Comparison of ENCODE assay signal across 26 mouse cellular contexts in genomic region chr1:159334157-159334556, GRCm38 (mm10).
A peak's percentile ranks its signal among the peaks of the same experiment; 100 is the strongest.
DNase-seq lines count a peak whose midpoint lies in the region; ATAC-seq lines count a peak whose summit lies in the region.
"Had no signal": no experiment of that assay in that cellular context is flagged by ENCODE, and none has a peak within 500 bp of the region (broad histone marks: within the 10 kb centered on the region; RNA-seq: fewer than 3 reads in every experiment).

No protein-coding gene starts in this region.

- H3K9me3 ChIP-seq in midbrain, embryonic 11.5 days (ENCODE audit: control insufficient read depth, low read length): no peaks in the 10 kb centered on the region
- no peaks in the 10 kb centered on the region for H3K9me3 ChIP-seq in midbrain, embryonic 15.5 days
- no peaks in the 10 kb centered on the region for H3K9me3 ChIP-seq in kidney, embryonic 14.5 days (ENCODE audit: control insufficient read depth, low read length)
- H3K9me3 ChIP-seq: embryonic facial prominence, embryonic 15.5 days; forebrain, embryonic 10.5 days; G1E; heart, embryonic 10.5 days; hindbrain, embryonic 12.5 days had no signal

- H3K27ac ChIP-seq in midbrain, embryonic 11.5 days (ENCODE audit: low read depth, low read length): no peak overlapping the region
- H3K27ac ChIP-seq in midbrain, embryonic 15.5 days: no peak overlapping the region
- H3K27ac ChIP-seq in kidney, embryonic 14.5 days (ENCODE audit: low read depth, low read length): no peak overlapping the region
- H3K27ac ChIP-seq: embryonic facial prominence, embryonic 15.5 days; forebrain, embryonic 10.5 days; gastrocnemius, adult 2 months; heart, embryonic 10.5 days; hindbrain, embryonic 12.5 days; hindbrain, postnatal 0 days had no signal

- H3K36me3 ChIP-seq in midbrain, embryonic 11.5 days (ENCODE audit: control insufficient read depth, insufficient read depth, low read length): peaks cover 4% of the 10 kb centered on the region; the same call in 1 of the 2 replicates
- H3K36me3 ChIP-seq in midbrain, embryonic 15.5 days (replicated peaks): peaks cover 6% of the 10 kb centered on the region; the same call in 1 of the 2 replicates
- peaks cover 24% of the 10 kb centered on the region for H3K36me3 ChIP-seq in kidney, embryonic 14.5 days (ENCODE audit: control insufficient read depth, insufficient read depth, low read length)

- H3K9ac ChIP-seq in midbrain, embryonic 11.5 days (ENCODE audit: low read length): no peak overlapping the region
- H3K9ac ChIP-seq in midbrain, embryonic 15.5 days: no peak overlapping the region
- H3K9ac ChIP-seq in kidney, embryonic 14.5 days (ENCODE audit: low read depth, low read length): no peak overlapping the region
- H3K9ac ChIP-seq: embryonic facial prominence, embryonic 15.5 days; hindbrain, embryonic 12.5 days had no signal

- no peaks in the 10 kb centered on the region for H3K27me3 ChIP-seq in midbrain, embryonic 11.5 days (ENCODE audit: control insufficient read depth, insufficient read depth, low read length)
- H3K27me3 ChIP-seq in midbrain, embryonic 15.5 days (replicated peaks): no peaks in the 10 kb centered on the region
- H3K27me3 ChIP-seq in kidney, embryonic 14.5 days (ENCODE audit: control insufficient read depth, insufficient read depth, low read length): no peaks in the 10 kb centered on the region
- H3K27me3 ChIP-seq: embryonic facial prominence, embryonic 15.5 days; hindbrain, embryonic 12.5 days; Patski had no signal

- ATAC-seq in midbrain, embryonic 11.5 days (ENCODE audit: low FRiP score): no peak
- ATAC-seq in midbrain, embryonic 15.5 days (replicated peaks): no peak
- peak; percentile 77 for ATAC-seq in megakaryocyte progenitor cell, adult 5-6 weeks (replicated peaks; ENCODE audit: poor library complexity)
- ATAC-seq in kidney, embryonic 14.5 days (ENCODE audit: low FRiP score, low TSS enrichment): no peak
- ATAC-seq: activated CD4-positive, CD25-positive, alpha-beta regulatory T cell, adult 4 months; forebrain, embryonic 14.5 days; hindbrain, postnatal 0 days; Patski had no signal

- H3K4me1 ChIP-seq in midbrain, embryonic 11.5 days (ENCODE audit: control insufficient read depth, insufficient read depth, low read length): no peaks in the 10 kb centered on the region
- no peaks in the 10 kb centered on the region for H3K4me1 ChIP-seq in midbrain, embryonic 15.5 days
- H3K4me1 ChIP-seq in kidney, embryonic 14.5 days (ENCODE audit: control insufficient read depth, insufficient read depth, low read length): no peaks in the 10 kb centered on the region
- H3K4me1 ChIP-seq: embryonic facial prominence, embryonic 15.5 days; forebrain, embryonic 10.5 days; heart, embryonic 10.5 days; hindbrain, embryonic 12.5 days had no signal

- WGBS in midbrain, embryonic 11.5 days: 88% methylated on average over 4 of the region's 4 CpGs
- 89% methylated on average over 4 of the region's 4 CpGs for whole genome bisulfite sequencing in midbrain, embryonic 15.5 days
- 91% methylated on average over 4 of the region's 4 CpGs for WGBS in kidney, embryonic 14.5 days

- DNase-seq in midbrain, embryonic 11.5 days (ENCODE audit: low spot score, missing footprints): peak; percentile 76
- peak; percentile 5 for DNase-seq in c-Kit-positive CD71-negative TER-119-negative erythroid progenitor cells, embryonic 14.5 days (ENCODE audit: low read depth)
- no peak for DNase-seq in spleen, postnatal 10 days (ENCODE audit: low spot score in 2 of 2)
- no peak for DNase-seq in testis, postnatal 14 days (ENCODE audit: low spot score)
- DNase-seq: adrenal gland, postnatal 14 days; cerebellum, adult 18-20 months; cerebellum, adult 9-11 months; cerebellum, postnatal 36 days; gastrocnemius, adult 2 months; gastrocnemius, postnatal 25 days; heart, adult 11 months; heart, postnatal 10 days; heart, postnatal 4 days had no signal

- H3K4me3 ChIP-seq in midbrain, embryonic 11.5 days (ENCODE audit: low read depth, low read length): no peak overlapping the region
- no peak overlapping the region for H3K4me3 ChIP-seq in midbrain, embryonic 15.5 days
- H3K4me3 ChIP-seq in kidney, embryonic 14.5 days (ENCODE audit: low read length): no peak overlapping the region
- H3K4me3 ChIP-seq: embryonic facial prominence, embryonic 15.5 days; erythroblast, embryonic 14.5 days; forebrain, embryonic 10.5 days; gastrocnemius, adult 2 months; heart, embryonic 10.5 days; hindbrain, embryonic 12.5 days had no signal

- no peak overlapping the region for H3K4me2 ChIP-seq in midbrain, embryonic 11.5 days
- H3K4me2 ChIP-seq in midbrain, embryonic 15.5 days: no peak overlapping the region
- H3K4me2 ChIP-seq in kidney, embryonic 14.5 days (replicated peaks; ENCODE audit: low read depth, low read length): no peak overlapping the region
- H3K4me2 ChIP-seq: embryonic facial prominence, embryonic 15.5 days; hindbrain, embryonic 12.5 days had no signal

Comparison
In these comparisons a context has a peak if more than half of its experiments do, and no peak if none do; other contexts are left out.
1. DNase-seq: peak in midbrain, embryonic 11.5 days (single experiment) and c-Kit-positive CD71-negative TER-119-negative erythroid progenitor cells, embryonic 14.5 days (single experiment); none in spleen, postnatal 10 days (0 of 2) and testis, postnatal 14 days (single experiment).